ENCODE assay signal across 24 mouse cellular contexts in genomic region chr13:24507156-24507555, GRCm38 (mm10).
DNase-seq lines count a peak whose midpoint lies in the region; ATAC-seq and TF ChIP-seq lines count a peak whose summit lies in the region.
"Had no signal": no experiment of that assay in that cellular context is flagged by ENCODE, and none has a peak within 500 bp of the region (broad histone marks: within the 10 kb centered on the region; RNA-seq: fewer than 3 reads in every experiment).

No protein-coding gene starts in this region.

- 0 out of 2 replicates have a peak overlapping the region, but pooled peaks have one; percentile 25 for H3K27ac ChIP-seq in heart, embryonic 10.5 days
- no peak overlapping the region for H3K27ac ChIP-seq in thymus, adult 2 months (ENCODE audit: control insufficient read depth, insufficient read depth, low read length)
- H3K27ac ChIP-seq: embryonic facial prominence, embryonic 12.5 days; embryonic facial prominence, embryonic 15.5 days; gastrocnemius, adult 2 months; heart, embryonic 13.5 days; hindbrain, embryonic 10.5 days; hindbrain, embryonic 13.5 days had no signal

- H3K27me3 ChIP-seq in heart, embryonic 10.5 days (ENCODE audit: insufficient read depth, poor library complexity, severe bottlenecking) = no peaks in the 10 kb centered on the region
- H3K27me3 ChIP-seq in thymus, adult 2 months (ENCODE audit: control insufficient read depth, insufficient read depth, low read length) = no peaks in the 10 kb centered on the region
- H3K27me3 ChIP-seq: embryonic facial prominence, embryonic 12.5 days; embryonic facial prominence, embryonic 15.5 days; hindbrain, embryonic 13.5 days had no signal

- peaks cover 19% of the 10 kb centered on the region for H3K4me1 ChIP-seq in heart, embryonic 10.5 days
- H3K4me1 ChIP-seq in thymus, adult 2 months (replicated peaks; ENCODE audit: control insufficient read depth, insufficient read depth, low read length) = peaks cover 11% of the 10 kb centered on the region
- H3K4me1 ChIP-seq: embryonic facial prominence, embryonic 15.5 days; hindbrain, embryonic 10.5 days; hindbrain, embryonic 13.5 days had no signal

- no peak overlapping the region for H3K4me3 ChIP-seq in heart, embryonic 10.5 days
- H3K4me3 ChIP-seq in thymus, adult 2 months (ENCODE audit: control insufficient read depth, insufficient read depth, low read length) = no peak overlapping the region
- H3K4me3 ChIP-seq: embryonic facial prominence, embryonic 12.5 days; embryonic facial prominence, embryonic 15.5 days; gastrocnemius, adult 2 months; heart, embryonic 13.5 days; hindbrain, embryonic 10.5 days; hindbrain, embryonic 13.5 days had no signal

- H3K36me3 ChIP-seq in heart, embryonic 10.5 days = no peaks in the 10 kb centered on the region
- H3K36me3 ChIP-seq in thymus, adult 2 months (ENCODE audit: control insufficient read depth, insufficient read depth, low read length) = no peaks in the 10 kb centered on the region
- H3K36me3 ChIP-seq: embryonic facial prominence, embryonic 12.5 days; embryonic facial prominence, embryonic 15.5 days; heart, embryonic 13.5 days; hindbrain, embryonic 10.5 days; hindbrain, embryonic 13.5 days had no signal

- H3K9me3 ChIP-seq in heart, embryonic 10.5 days = no peaks in the 10 kb centered on the region
- H3K9me3 ChIP-seq: embryonic facial prominence, embryonic 12.5 days; embryonic facial prominence, embryonic 15.5 days; heart, embryonic 13.5 days; hindbrain, embryonic 10.5 days; hindbrain, embryonic 13.5 days had no signal

- no peak for TF ChIP-seq POLR2A in thymus, adult 2 months (IDR thresholded peaks at IDR 0.05; ENCODE audit: control insufficient read depth, extremely low read depth, insufficient read depth, low read length, poor library complexity)

- intact Hi-C loops in heart, postnatal 36 days (cut with DNase I) = no loop called here

- DNase-seq in heart, embryonic 10.5 days (ENCODE audit: low spot score) = no peak
- DNase-seq in heart, postnatal 36 days = no peak
- DNase-seq in thymus, adult 2 months = peak; percentile 28
- no peak for DNase-seq in thymus, adult 18-20 months
- DNase-seq in thymus, postnatal 14 days = peak; percentile 56
- DNase-seq in thymus, postnatal 4 days = peak; percentile 62
- no peak for DNase-seq in urinary bladder, adult 2 months (ENCODE audit: low spot score)
- DNase-seq: adrenal gland, postnatal 10 days; adrenal gland, postnatal 36 days; cerebellum, adult 18-20 months; cerebellum, adult 9-11 months; cerebellum, postnatal 25 days; forebrain, postnatal 0 days; gastrocnemius, adult 2 months; gastrocnemius, postnatal 14 days; heart, adult 11 months had no signal

- TF ChIP-seq CTCF in thymus, adult 2 months (IDR thresholded peaks at IDR 0.05; ENCODE audit: borderline replicate concordance, control insufficient read depth, extremely low read depth, insufficient read depth, low read length, poor library complexity) = no peak

- no peak for ATAC-seq in monocyte, adult 5-6 weeks (replicated peaks; ENCODE audit: insufficient number of reproducible peaks, low FRiP score, low TSS enrichment, poor library complexity, severe bottlenecking)
- ATAC-seq: forebrain, embryonic 14.5 days; forebrain, postnatal 0 days; hindbrain, embryonic 16.5 days had no signal

- WGBS in heart, embryonic 10.5 days = 82% methylated on average over 6 of the region's 6 CpGs
- WGBS in thymus, adult 2 months = 54% methylated on average over 6 of the region's 6 CpGs

Comparison
In these comparisons a context has a peak if more than half of its experiments do, and no peak if none do; other contexts are left out.
1. DNase-seq: peak in thymus, adult 2 months (single experiment), thymus, postnatal 14 days (single experiment) and thymus, postnatal 4 days (single experiment); none in heart, embryonic 10.5 days (single experiment), heart, postnatal 36 days (0 of 2), thymus, adult 18-20 months (0 of 2) and urinary bladder, adult 2 months (single experiment).